Mouse (Mus musculus): ENCODE data around the gene Wdr20rt. TPM values are rescaled to one million over a fixed set of nuclear protein-coding genes. Genes with fewer than 3 reads are reported as not detected.

The Wdr20rt gene
- polyA plus RNA-seq, 1 experiment from 2014 or later, result not detected

GRCm38 (mm10) chr12:65258212-65259138 is 33.2 kb downstream of the Wdr20rt start:
- TF ChIP-seq EP300 (IDR thresholded peaks at IDR 0.05; ENCODE audit: low read depth) (no peak), CTCF (IDR thresholded peaks at IDR 0.05; ENCODE audit: low read depth) (no peak)
- Histone ChIP-seq H3K27ac (ENCODE audit: low read depth) (0 out of 2 replicates have a peak overlapping the region, but pooled peaks have one; percentile 6), H3K36me3 (replicated peaks; ENCODE audit: insufficient read depth, low read length) (no peaks in the 10 kb centered on the region), H3K27me3 (ENCODE audit: insufficient read depth, low read length) (no peaks in the 10 kb centered on the region), H3K4me2 (ENCODE audit: low read depth, low read length) (peak overlapping the region; percentile 56), H3K9me3 (ENCODE audit: low read length) (no peaks in the 10 kb centered on the region), H3K9ac (replicated peaks) (no peak overlapping the region), H3K4me3 (ENCODE audit: low read depth, low read length) (peak overlapping the region; percentile 1; the same call in 1 of the 2 replicates), H3K4me1 (ENCODE audit: insufficient read depth) (no peaks in the 10 kb centered on the region)
- DNase-seq (peak; percentile 19), ATAC-seq (no peak)
- 31% methylated on average over 19 of the region's 19 CpGs for WGBS (ENCODE audit: insufficient replicate concordance)

GRCm38 (mm10) chr12:65259139-65260111 is 34.1 kb downstream of the Wdr20rt start:
- ATAC-seq (peak; percentile 41; the same call in 1 of the 2 replicates), DNase-seq (no peak)
- Histone ChIP-seq H3K27ac (ENCODE audit: low read depth) (no peak overlapping the region), H3K27me3 (ENCODE audit: insufficient read depth, low read length) (no peaks in the 10 kb centered on the region), H3K4me3 (ENCODE audit: low read depth, low read length) (no peak overlapping the region), H3K36me3 (replicated peaks; ENCODE audit: insufficient read depth, low read length) (no peaks in the 10 kb centered on the region), H3K9ac (replicated peaks) (no peak overlapping the region), H3K4me2 (ENCODE audit: low read depth, low read length) (peak overlapping the region; percentile 56), H3K9me3 (ENCODE audit: low read length) (no peaks in the 10 kb centered on the region), H3K4me1 (ENCODE audit: insufficient read depth) (no peaks in the 10 kb centered on the region)
- WGBS (ENCODE audit: insufficient replicate concordance), result 72% methylated on average over 13 of the region's 13 CpGs
- TF ChIP-seq EP300 (IDR thresholded peaks at IDR 0.05; ENCODE audit: low read depth) (no peak), CTCF (IDR thresholded peaks at IDR 0.05; ENCODE audit: low read depth) (no peak)

- 68% methylated on average over 5 of the region's 5 CpGs for WGBS (ENCODE audit: insufficient replicate concordance)
- Histone ChIP-seq H3K27ac (ENCODE audit: low read depth) (no peak overlapping the region), H3K36me3 (replicated peaks; ENCODE audit: insufficient read depth, low read length) (no peaks in the 10 kb centered on the region), H3K9me3 (ENCODE audit: low read length) (no peaks in the 10 kb centered on the region), H3K4me2 (ENCODE audit: low read depth, low read length) (no peak overlapping the region), H3K4me3 (ENCODE audit: low read depth, low read length) (no peak overlapping the region), H3K9ac (replicated peaks) (no peak overlapping the region), H3K4me1 (ENCODE audit: insufficient read depth) (no peaks in the 10 kb centered on the region), H3K27me3 (ENCODE audit: insufficient read depth, low read length) (no peaks in the 10 kb centered on the region)
- ATAC-seq, result no peak
- TF ChIP-seq EP300 (IDR thresholded peaks at IDR 0.05; ENCODE audit: low read depth) (no peak), CTCF (IDR thresholded peaks at IDR 0.05; ENCODE audit: low read depth) (no peak)
- no peak for DNase-seq
These were observed 43.1 kb downstream of the Wdr20rt start for GRCm38 (mm10) chr12:65268311-65268984.

DNA sequence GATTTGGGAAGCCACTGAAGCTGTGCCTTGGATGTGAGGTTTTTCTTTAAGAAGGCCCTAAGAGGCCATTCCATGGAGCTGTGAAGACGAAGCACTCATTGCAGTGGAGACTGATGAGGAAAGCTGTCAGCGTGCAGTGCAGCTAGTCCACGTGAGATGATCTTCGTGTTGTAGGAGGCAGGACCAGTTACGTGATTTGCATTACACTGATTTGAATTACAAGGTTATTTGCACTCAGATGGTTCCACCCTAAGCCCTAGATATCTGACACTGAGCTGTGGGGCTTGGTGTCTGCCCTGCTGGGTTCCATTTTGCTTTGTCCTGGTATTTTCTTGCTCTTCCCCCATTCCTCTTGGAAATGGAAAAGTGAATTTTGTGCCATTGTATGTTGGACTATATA is 44.1 kb downstream of the Wdr20rt start:
- no peak overlapping the region for H3K4me2 ChIP-seq (ENCODE audit: low read depth, low read length)
- no peak overlapping the region for H3K4me3 ChIP-seq (ENCODE audit: low read depth, low read length)
- H3K36me3 ChIP-seq (replicated peaks; ENCODE audit: insufficient read depth, low read length), result no peaks in the 10 kb centered on the region
- H3K27ac ChIP-seq (ENCODE audit: low read depth), result no peak overlapping the region
- no peaks in the 10 kb centered on the region for H3K27me3 ChIP-seq (ENCODE audit: insufficient read depth, low read length)
- H3K9ac ChIP-seq (replicated peaks), result no peak overlapping the region
- no peaks in the 10 kb centered on the region for H3K4me1 ChIP-seq (ENCODE audit: insufficient read depth)
- no peaks in the 10 kb centered on the region for H3K9me3 ChIP-seq (ENCODE audit: low read length)
- no peak for DNase-seq
- ATAC-seq, result no peak
- TF ChIP-seq CTCF (IDR thresholded peaks at IDR 0.05; ENCODE audit: low read depth) (no peak), EP300 (IDR thresholded peaks at IDR 0.05; ENCODE audit: low read depth) (no peak)
- WGBS (ENCODE audit: insufficient replicate concordance), result 75% methylated on average over 5 of the region's 5 CpGs

DNA sequence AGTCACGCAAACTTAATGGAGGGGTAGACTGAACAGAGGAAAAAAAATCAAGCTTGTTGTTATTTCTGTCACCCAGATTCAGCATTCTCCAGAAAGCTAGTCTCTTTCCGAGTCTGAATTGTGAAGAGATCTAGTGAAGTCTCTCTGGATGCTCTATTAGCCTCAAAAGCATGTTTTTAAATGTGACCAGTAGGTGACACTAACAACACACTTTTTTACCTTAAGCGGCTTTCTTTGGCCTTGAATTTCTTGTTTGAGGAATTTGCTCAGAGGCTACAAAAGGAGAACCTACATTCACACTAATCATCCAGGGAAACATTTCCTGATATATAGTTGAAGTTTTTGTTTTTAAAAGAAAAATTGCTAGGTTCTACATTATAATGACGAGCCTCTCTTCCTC is 48.5 kb downstream of the Wdr20rt start:
- 50% methylated on average over 4 of the region's 4 CpGs for WGBS (ENCODE audit: insufficient replicate concordance)
- Histone ChIP-seq H3K36me3 (replicated peaks; ENCODE audit: insufficient read depth, low read length) (no peaks in the 10 kb centered on the region), H3K9ac (replicated peaks) (no peak overlapping the region), H3K27me3 (ENCODE audit: insufficient read depth, low read length) (no peaks in the 10 kb centered on the region), H3K4me3 (ENCODE audit: low read depth, low read length) (no peak overlapping the region), H3K27ac (ENCODE audit: low read depth) (no peak overlapping the region), H3K4me1 (ENCODE audit: insufficient read depth) (no peaks in the 10 kb centered on the region), H3K9me3 (ENCODE audit: low read length) (no peaks in the 10 kb centered on the region), H3K4me2 (ENCODE audit: low read depth, low read length) (no peak overlapping the region)
- ATAC-seq, result no peak
- no peak for DNase-seq
- TF ChIP-seq EP300 (IDR thresholded peaks at IDR 0.05; ENCODE audit: low read depth), result no peak
- peak; percentile 41 for TF ChIP-seq CTCF (IDR thresholded peaks at IDR 0.05; ENCODE audit: low read depth)

Other genes with a start within 250 kb of the Wdr20rt start
- 9.8 and 12.4 TPM in 2 replicates for gene Prpf39, start 189.2 kb upstream of the Wdr20rt start, polyA plus RNA-seq (2015; fragmentation: Nextera tagmentation; extraction: Ambion mirVana)
- gene Fkbp3, start 151.5 kb upstream of the Wdr20rt start, polyA plus RNA-seq (2015; fragmentation: Nextera tagmentation; extraction: Ambion mirVana), result 92.4 and 94.7 TPM in 2 replicates
- gene Fancm, start 149.9 kb upstream of the Wdr20rt start, polyA plus RNA-seq (2015; fragmentation: Nextera tagmentation; extraction: Ambion mirVana), result 2.0 and 2.8 TPM in 2 replicates
- gene Mis18bp1, start 52.9 kb upstream of the Wdr20rt start, polyA plus RNA-seq (2015; fragmentation: Nextera tagmentation; extraction: Ambion mirVana), result 18.7 and 22.2 TPM in 2 replicates

Measured in liver, postnatal 0 days (tissue).